15 mouse cellular contexts compared by ENCODE assay signal in genomic region chr14:102902236-102902635, GRCm38 (mm10).
DNase-seq lines count a peak whose midpoint lies in the region; ATAC-seq and TF ChIP-seq lines count a peak whose summit lies in the region.
"Had no signal": no experiment of that assay in that cellular context is flagged by ENCODE, and none has a peak within 500 bp of the region (broad histone marks: within the 10 kb centered on the region; RNA-seq: fewer than 3 reads in every experiment).

No protein-coding gene starts in this region.

- no peaks in the 10 kb centered on the region for H3K9me3 ChIP-seq in heart, embryonic 15.5 days (replicated peaks)
- H3K9me3 ChIP-seq: forebrain, embryonic 10.5 days; forebrain, embryonic 15.5 days; hindbrain, embryonic 13.5 days had no signal

- DNase-seq in cerebellum, postnatal 14 days = peak; percentile 34 to 45
- no peak for DNase-seq in cerebellum, postnatal 36 days
- DNase-seq in heart, adult 11 months = peak; percentile 81
- DNase-seq in heart, adult 18-20 months = no peak
- no peak for DNase-seq in heart, postnatal 4 days
- no peak for DNase-seq in left cerebral cortex, postnatal 25 days (ENCODE audit: low spot score in 2 of 2)
- DNase-seq: kidney, adult 11 months; kidney, adult 9 months had no signal

- no peaks in the 10 kb centered on the region for H3K36me3 ChIP-seq in heart, embryonic 15.5 days
- H3K36me3 ChIP-seq: forebrain, embryonic 10.5 days; forebrain, embryonic 15.5 days; hindbrain, embryonic 13.5 days had no signal

- no peak for TF ChIP-seq POLR2A in bone marrow macrophage, adult 2 months (IDR thresholded peaks at IDR 0.05; ENCODE audit: borderline replicate concordance, low read depth, low read length)

- TF ChIP-seq CTCF in bone marrow macrophage, adult 2 months (IDR thresholded peaks at IDR 0.05; ENCODE audit: low read depth, low read length) = no peak

- no peaks in the 10 kb centered on the region for H3K27me3 ChIP-seq in heart, embryonic 15.5 days
- H3K27me3 ChIP-seq: forebrain, embryonic 15.5 days; hindbrain, embryonic 13.5 days had no signal

- no peak overlapping the region for H3K4me3 ChIP-seq in heart, embryonic 15.5 days
- H3K4me3 ChIP-seq in bone marrow macrophage, adult 2 months (ENCODE audit: insufficient read depth, low read length) = no peak overlapping the region
- H3K4me3 ChIP-seq: erythroblast, embryonic 14.5 days; forebrain, embryonic 10.5 days; forebrain, embryonic 15.5 days; hindbrain, embryonic 13.5 days had no signal

- ATAC-seq in heart, embryonic 15.5 days (replicated peaks; ENCODE audit: insufficient number of reproducible peaks, insufficient read depth, low FRiP score, low read depth) = no peak

- H3K9ac ChIP-seq in heart, embryonic 15.5 days = no peak overlapping the region
- H3K9ac ChIP-seq: forebrain, embryonic 15.5 days; hindbrain, embryonic 13.5 days had no signal

- 72% methylated on average over 7 of the region's 7 CpGs for WGBS in heart, embryonic 15.5 days

- peaks cover 16% of the 10 kb centered on the region for H3K4me1 ChIP-seq in heart, embryonic 15.5 days (replicated peaks)
- H3K4me1 ChIP-seq in bone marrow macrophage, adult 2 months (ENCODE audit: control insufficient read depth, insufficient read depth, low read length) = peaks cover 23% of the 10 kb centered on the region
- H3K4me1 ChIP-seq: forebrain, embryonic 15.5 days; hindbrain, embryonic 13.5 days had no signal

- H3K27ac ChIP-seq in heart, embryonic 15.5 days = peak overlapping the region; percentile 79
- peak overlapping the region; percentile 72 for H3K27ac ChIP-seq in bone marrow macrophage, adult 2 months (ENCODE audit: insufficient read depth, low read depth, low read length)
- H3K27ac ChIP-seq: forebrain, embryonic 10.5 days; kidney, postnatal 0 days had no signal

- H3K4me2 ChIP-seq in heart, embryonic 15.5 days = peak overlapping the region; percentile 54; the same call in 1 of the 2 replicates
- H3K4me2 ChIP-seq: forebrain, embryonic 15.5 days; hindbrain, embryonic 13.5 days had no signal

- intact Hi-C loops in left cerebral cortex, postnatal 25 days (cut with DNase I) = no loop called here

Comparison
In these comparisons a context has a peak if more than half of its experiments do, and no peak if none do; other contexts are left out.
1. DNase-seq: peak in cerebellum, postnatal 14 days (2 of 2) and heart, adult 11 months (single experiment); none in cerebellum, postnatal 36 days (0 of 2), heart, adult 18-20 months (0 of 2), heart, postnatal 4 days (single experiment) and left cerebral cortex, postnatal 25 days (0 of 2).